16 mouse cellular contexts compared by ENCODE assay signal in genomic region chrX:73867256-73867655, GRCm38 (mm10). TPM values are rescaled to one million over a fixed set of nuclear protein-coding genes. Genes with fewer than 3 reads are reported as not detected.
DNase-seq lines count a peak whose midpoint lies in the region; ATAC-seq lines count a peak whose summit lies in the region.
"Had no signal": no experiment of that assay in that cellular context is flagged by ENCODE, and none has a peak within 500 bp of the region (broad histone marks: within the 10 kb centered on the region; RNA-seq: fewer than 3 reads in every experiment).

No protein-coding gene starts in this region.

- H3K4me3 ChIP-seq in liver, embryonic 16.5 days (ENCODE audit: low read depth, low read length) = no peak overlapping the region
- H3K4me3 ChIP-seq in hindbrain, embryonic 11.5 days (ENCODE audit: low read depth, low read length) = no peak overlapping the region
- H3K4me3 ChIP-seq: heart, adult 2 months; limb, embryonic 13.5 days had no signal

- H3K9ac ChIP-seq in liver, embryonic 16.5 days (ENCODE audit: low read depth, low read length) = no peak overlapping the region
- H3K9ac ChIP-seq in hindbrain, embryonic 11.5 days (ENCODE audit: low read depth, low read length) = no peak overlapping the region
- H3K9ac ChIP-seq: limb, embryonic 13.5 days had no signal

- 0 out of 2 replicates have a peak overlapping the region, but pooled peaks have one; percentile 21 for H3K4me2 ChIP-seq in liver, embryonic 16.5 days (ENCODE audit: low read depth, low read length)
- no peak overlapping the region for H3K4me2 ChIP-seq in hindbrain, embryonic 11.5 days (replicated peaks; ENCODE audit: low read depth, low read length)
- H3K4me2 ChIP-seq: limb, embryonic 13.5 days had no signal

- no peaks in the 10 kb centered on the region for H3K36me3 ChIP-seq in liver, embryonic 16.5 days (ENCODE audit: control insufficient read depth, insufficient read depth)
- H3K36me3 ChIP-seq in hindbrain, embryonic 11.5 days (ENCODE audit: control insufficient read depth, insufficient read depth, low read length) = no peaks in the 10 kb centered on the region
- H3K36me3 ChIP-seq: limb, embryonic 13.5 days had no signal

- 0 out of 2 replicates have a peak, but pooled peaks have one; percentile 11 for ATAC-seq in liver, embryonic 16.5 days (ENCODE audit: low read depth)
- ATAC-seq in erythroblast, adult 5-6 weeks (replicated peaks; ENCODE audit: low FRiP score, poor library complexity, severe bottlenecking) = peak; percentile 27; the same call in 1 of the 2 replicates
- ATAC-seq in hindbrain, embryonic 11.5 days (ENCODE audit: low FRiP score) = no peak

- H3K27me3 ChIP-seq in liver, embryonic 16.5 days (ENCODE audit: control insufficient read depth, insufficient read depth, low read depth, low read length) = no peaks in the 10 kb centered on the region; the same call in 1 of the 2 replicates
- H3K27me3 ChIP-seq in hindbrain, embryonic 11.5 days (ENCODE audit: control insufficient read depth, insufficient read depth, low read length) = no peaks in the 10 kb centered on the region
- H3K27me3 ChIP-seq: limb, embryonic 13.5 days had no signal

- DNase-seq in liver = no peak
- DNase-seq in hindbrain, embryonic 11.5 days (ENCODE audit: low spot score) = no peak
- peak; percentile 56 for DNase-seq in retina, embryonic 14.5 days (ENCODE audit: low spot score)
- DNase-seq in thymus, adult 18-20 months = no peak
- DNase-seq in gastrocnemius, postnatal 36 days = no peak
- DNase-seq: heart, adult 2 months; heart, postnatal 36 days; kidney, adult 8-10 months; lung, postnatal 4 days; spleen, adult 18-20 months had no signal

- WGBS in liver, embryonic 16.5 days (ENCODE audit: insufficient replicate concordance) = 31% methylated on average over 3 of the region's 3 CpGs
- 37% methylated on average over 3 of the region's 3 CpGs for WGBS in hindbrain, embryonic 11.5 days

- intact Hi-C loops in gastrocnemius, postnatal 36 days (cut with DNase I) = no loop called here

- peaks cover 6% of the 10 kb centered on the region for H3K4me1 ChIP-seq in liver, embryonic 16.5 days (ENCODE audit: control insufficient read depth, low read depth, low read length)
- H3K4me1 ChIP-seq in hindbrain, embryonic 11.5 days (replicated peaks; ENCODE audit: control insufficient read depth, insufficient read depth, low read length) = no peaks in the 10 kb centered on the region
- H3K4me1 ChIP-seq: limb, embryonic 13.5 days had no signal

- H3K9me3 ChIP-seq in liver, embryonic 16.5 days (replicated peaks; ENCODE audit: control insufficient read depth, low read length) = no peaks in the 10 kb centered on the region
- no peaks in the 10 kb centered on the region for H3K9me3 ChIP-seq in hindbrain, embryonic 11.5 days (ENCODE audit: control insufficient read depth, low read length)
- H3K9me3 ChIP-seq: limb, embryonic 13.5 days had no signal

- H3K27ac ChIP-seq in liver, embryonic 16.5 days (ENCODE audit: low read length) = no peak overlapping the region
- H3K27ac ChIP-seq in hindbrain, embryonic 11.5 days (ENCODE audit: low read depth, low read length) = 0 out of 2 replicates have a peak overlapping the region, but pooled peaks have one; percentile 45
- H3K27ac ChIP-seq: heart, adult 2 months; limb, embryonic 13.5 days had no signal

RNA-seq across cellular contexts. Expression of gene Avpr2, which starts 24.6 kb away (rescaled TPM):
- polyA plus RNA-seq in liver, embryonic 16.5 days (2015; fragmentation: Nextera tagmentation; extraction: Ambion mirVana) = 0.08 and 0.25 TPM in 2 replicates
- total RNA-seq in erythroblast, adult 5-6 weeks (2015; ENCODE audit: low replicate concordance) = not detected in 2 replicates
- not detected in 2 replicates for total RNA-seq in erythroblast, adult 5-6 weeks (2017; ENCODE audit: low replicate concordance)
- 0.06 and 0.11 TPM in 2 replicates for polyA plus RNA-seq in hindbrain, embryonic 11.5 days (2014; fragmentation: Nextera tagmentation; extraction: Ambion mirVana)
- total RNA-seq in gastrocnemius, postnatal 36 days (2021) = not detected
- total RNA-seq: heart, adult 2 months; heart, postnatal 36 days; layer of hippocampus, postnatal 10 days had no signal
- polyA plus RNA-seq: frontal cortex, adult 2 months; heart, adult 2 months; neural tube, embryonic 11.5 days had no signal

RNA-seq across cellular contexts. Expression of gene L1cam, which starts 28.6 kb away (rescaled TPM):
- polyA plus RNA-seq in liver, embryonic 16.5 days (2015; fragmentation: Nextera tagmentation; extraction: Ambion mirVana) = 0.16 and 0.35 TPM in 2 replicates
- total RNA-seq in erythroblast, adult 5-6 weeks (2015; ENCODE audit: low replicate concordance) = 5.2 TPM in 2 replicates
- 5.3 and 6.2 TPM in 2 replicates for total RNA-seq in erythroblast, adult 5-6 weeks (2017; ENCODE audit: low replicate concordance)
- 26.3 and 35.9 TPM in 2 replicates for polyA plus RNA-seq in hindbrain, embryonic 11.5 days (2014; fragmentation: Nextera tagmentation; extraction: Ambion mirVana)
- total RNA-seq in gastrocnemius, postnatal 36 days (2021) = 1 to 10 TPM; 1.8 to 2.3 TPM

RNA-seq across cellular contexts. Expression of gene Pdzd4, which starts 42.5 kb away (rescaled TPM):
- polyA plus RNA-seq in liver, embryonic 16.5 days (2015; fragmentation: Nextera tagmentation; extraction: Ambion mirVana) = 0.02 and 0.08 TPM in 2 replicates
- 1.5 TPM in 1 of 2 replicates, not detected in the other for total RNA-seq in erythroblast, adult 5-6 weeks (2015; ENCODE audit: low replicate concordance)
- total RNA-seq in erythroblast, adult 5-6 weeks (2017; ENCODE audit: low replicate concordance) = 0.28 TPM in 1 of 2 replicates, not detected in the other
- 1.4 and 1.6 TPM in 2 replicates for polyA plus RNA-seq in hindbrain, embryonic 11.5 days (2014; fragmentation: Nextera tagmentation; extraction: Ambion mirVana)
- total RNA-seq in gastrocnemius, postnatal 36 days (2021) = under 1 TPM; 0.56 to 0.96 TPM

RNA-seq across cellular contexts. Expression of gene Arhgap4, which starts 54.4 kb away (rescaled TPM):
- polyA plus RNA-seq in liver, embryonic 16.5 days (2015; fragmentation: Nextera tagmentation; extraction: Ambion mirVana) = 6.6 and 7.7 TPM in 2 replicates
- 15.5 and 16.3 TPM in 2 replicates for total RNA-seq in erythroblast, adult 5-6 weeks (2015; ENCODE audit: low replicate concordance)
- total RNA-seq in erythroblast, adult 5-6 weeks (2017; ENCODE audit: low replicate concordance) = 18.4 and 23.4 TPM in 2 replicates
- polyA plus RNA-seq in hindbrain, embryonic 11.5 days (2014; fragmentation: Nextera tagmentation; extraction: Ambion mirVana) = 0.99 and 2.3 TPM in 2 replicates
- total RNA-seq in gastrocnemius, postnatal 36 days (2021) = 1 to 10 TPM in 1 of 2 experiments, under 1 TPM in 1; 0.67 to 1.0 TPM

RNA-seq across cellular contexts. Expression of gene Naa10, which starts 54.5 kb away (rescaled TPM):
- polyA plus RNA-seq in liver, embryonic 16.5 days (2015; fragmentation: Nextera tagmentation; extraction: Ambion mirVana) = 69.0 and 70.6 TPM in 2 replicates
- 10.6 and 26.8 TPM in 2 replicates for total RNA-seq in erythroblast, adult 5-6 weeks (2015; ENCODE audit: low replicate concordance)
- total RNA-seq in erythroblast, adult 5-6 weeks (2017; ENCODE audit: low replicate concordance) = 18.1 TPM in 2 replicates
- polyA plus RNA-seq in hindbrain, embryonic 11.5 days (2014; fragmentation: Nextera tagmentation; extraction: Ambion mirVana) = 117 and 126 TPM in 2 replicates
- 10 to 100 TPM; 52.9 to 57.1 TPM for total RNA-seq in gastrocnemius, postnatal 36 days (2021)
